Mouse (Mus musculus): Measurements from ENCODE around the gene Mcu. TPM values are rescaled to one million over a fixed set of nuclear protein-coding genes. Genes with fewer than 3 reads are reported as not detected.

Mcu gene
- total RNA-seq (2012; rRNA removed) = 12.3 and 13.6 TPM in 2 replicates

DNA sequence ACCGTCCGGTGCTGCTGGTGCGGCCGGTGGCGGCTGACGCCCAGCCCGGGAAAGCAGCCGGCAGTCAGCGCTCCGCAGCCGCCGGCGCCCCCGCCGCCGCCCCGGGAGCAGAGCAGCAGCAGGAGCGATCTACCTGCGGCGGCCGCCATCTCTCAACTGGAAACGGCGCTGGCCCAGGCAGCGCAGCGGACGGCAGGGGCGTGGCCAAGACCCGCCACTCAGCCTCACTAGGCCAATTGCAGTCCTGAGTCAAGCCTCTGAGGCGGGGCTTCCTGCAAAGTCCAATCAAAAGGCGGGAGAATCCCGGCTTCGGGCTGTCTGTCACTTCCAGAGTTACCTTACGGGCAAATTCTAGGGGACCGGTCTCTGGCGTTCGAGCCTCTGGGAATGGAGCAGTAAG, at the start of gene Mcu:
Gene Mcu (minus strand): TSS at position 171 of the 400 bp plus-strand sequence.
- Histone ChIP-seq H3K9ac (ENCODE audit: insufficient read depth, low read depth, low read length, poor library complexity, severe bottlenecking) (peak within 1 kb of the TSS; percentile 89), H3K4me1 (ENCODE audit: control insufficient read depth in 2 of 2, insufficient read depth in 2 of 2, low read length in 2 of 2, poor library complexity in 1 of 2) (0 out of 4 replicates have a peak, but pooled peaks cover 2 to 4% of the 10 kb centered on the region in 2 experiments), H3K9me3 (ENCODE audit: control insufficient read depth, insufficient read depth, low read depth, low read length) (no peaks in the 10 kb centered on the region), H3K36me3 (ENCODE audit: control insufficient read depth, insufficient read depth, low read length, poor library complexity, severe bottlenecking) (no peaks in the 10 kb centered on the region), H3K27ac (ENCODE audit: insufficient read depth, low read depth, low read length, poor library complexity, severe bottlenecking) (no peak within 1 kb of the TSS), H3K4me3 (ENCODE audit: insufficient read depth in 1 of 2, low read depth in 1 of 2, low read length in 2 of 2, poor library complexity in 1 of 2, severe bottlenecking in 1 of 2) (peak within 1 kb of the TSS; percentile 87 to 94)
- DNase-seq (ENCODE audit: low read depth, low spot score) = peak; percentile 91
- in situ Hi-C loops (cut with MboI; ENCODE audit: low sequenced_read_pairs in 2 of 2, unreplicated experiment in 2 of 2) = no loop called here
- peak; percentile 63; the same call in 1 of the 2 replicates for TF ChIP-seq CHD2 (IDR thresholded peaks at IDR 0.05; ENCODE audit: low read depth, low read length)
- no peak for TF ChIP-seq ZC3H11A (IDR thresholded peaks at IDR 0.05; ENCODE audit: borderline replicate concordance, low read depth, low read length)
- TF ChIP-seq ZNF384 (IDR thresholded peaks at IDR 0.05; ENCODE audit: low read depth, low read length) = no peak

GRCm38 (mm10) chr10:59665503-59666291, 49.2 kb upstream of the Mcu start:
- Histone ChIP-seq H3K4me1 (ENCODE audit: control insufficient read depth in 2 of 2, insufficient read depth in 2 of 2, low read length in 2 of 2, poor library complexity in 1 of 2) (no peaks in the 10 kb centered on the region), H3K27ac (ENCODE audit: insufficient read depth, low read depth, low read length, poor library complexity, severe bottlenecking) (no peak overlapping the region), H3K4me3 (ENCODE audit: insufficient read depth in 1 of 2, low read depth in 1 of 2, low read length in 2 of 2, poor library complexity in 1 of 2, severe bottlenecking in 1 of 2) (no peak overlapping the region), H3K36me3 (ENCODE audit: control insufficient read depth, insufficient read depth, low read length, poor library complexity, severe bottlenecking) (no peaks in the 10 kb centered on the region), H3K9ac (ENCODE audit: insufficient read depth, low read depth, low read length, poor library complexity, severe bottlenecking) (no peak overlapping the region), H3K9me3 (ENCODE audit: control insufficient read depth, insufficient read depth, low read depth, low read length) (no peaks in the 10 kb centered on the region)
- no peak for DNase-seq (ENCODE audit: low read depth, low spot score)
- in situ Hi-C loops (cut with MboI; ENCODE audit: low sequenced_read_pairs in 2 of 2, unreplicated experiment in 2 of 2) = no loop called here
- no peak for TF ChIP-seq CHD2 (IDR thresholded peaks at IDR 0.05; ENCODE audit: low read depth, low read length)
- TF ChIP-seq MAFK (IDR thresholded peaks at IDR 0.05; ENCODE audit: insufficient read depth, low read depth, low read length) = no peak
- TF ChIP-seq ZC3H11A (IDR thresholded peaks at IDR 0.05; ENCODE audit: borderline replicate concordance, low read depth, low read length) = no peak
- TF ChIP-seq ZNF384 (IDR thresholded peaks at IDR 0.05; ENCODE audit: low read depth, low read length) = no peak
- TF ChIP-seq HCFC1 (IDR thresholded peaks at IDR 0.05; ENCODE audit: borderline replicate concordance, insufficient read depth, low read length) = no peak

DNA sequence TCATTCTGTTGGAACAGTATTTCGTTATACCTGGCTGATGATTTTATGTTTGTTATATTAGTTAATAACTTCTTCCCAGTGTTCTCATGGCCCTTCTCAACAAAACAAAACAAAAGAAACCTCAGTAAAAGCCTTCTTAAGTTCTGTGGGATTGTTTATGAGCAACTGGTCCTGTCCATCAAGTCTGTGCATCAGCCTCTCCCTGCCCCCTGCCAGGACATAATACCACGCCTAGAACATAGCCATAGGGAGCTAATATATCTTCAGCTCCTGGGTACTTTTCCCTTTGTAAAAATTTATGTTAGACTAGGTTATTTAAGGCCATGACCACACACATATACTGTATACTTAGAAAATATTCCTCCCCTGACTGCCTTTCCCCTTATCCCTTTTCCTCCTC, 48.3 kb upstream of the Mcu start:
- in situ Hi-C loops (cut with MboI; ENCODE audit: low sequenced_read_pairs in 2 of 2, unreplicated experiment in 2 of 2) = no loop called here
- Histone ChIP-seq H3K27ac (ENCODE audit: insufficient read depth, low read depth, low read length, poor library complexity, severe bottlenecking) (no peak overlapping the region), H3K4me1 (ENCODE audit: control insufficient read depth in 2 of 2, insufficient read depth in 2 of 2, low read length in 2 of 2, poor library complexity in 1 of 2) (no peaks in the 10 kb centered on the region), H3K9me3 (ENCODE audit: control insufficient read depth, insufficient read depth, low read depth, low read length) (no peaks in the 10 kb centered on the region), H3K4me3 (ENCODE audit: insufficient read depth in 1 of 2, low read depth in 1 of 2, low read length in 2 of 2, poor library complexity in 1 of 2, severe bottlenecking in 1 of 2) (no peak overlapping the region), H3K9ac (ENCODE audit: insufficient read depth, low read depth, low read length, poor library complexity, severe bottlenecking) (no peak overlapping the region), H3K36me3 (ENCODE audit: control insufficient read depth, insufficient read depth, low read length, poor library complexity, severe bottlenecking) (no peaks in the 10 kb centered on the region)
- DNase-seq (ENCODE audit: low read depth, low spot score) = no peak
- TF ChIP-seq HCFC1 (IDR thresholded peaks at IDR 0.05; ENCODE audit: borderline replicate concordance, insufficient read depth, low read length) = no peak
- no peak for TF ChIP-seq ZC3H11A (IDR thresholded peaks at IDR 0.05; ENCODE audit: borderline replicate concordance, low read depth, low read length)
- TF ChIP-seq ZNF384 (IDR thresholded peaks at IDR 0.05; ENCODE audit: low read depth, low read length) = no peak
- no peak for TF ChIP-seq MAFK (IDR thresholded peaks at IDR 0.05; ENCODE audit: insufficient read depth, low read depth, low read length)
- no peak for TF ChIP-seq CHD2 (IDR thresholded peaks at IDR 0.05; ENCODE audit: low read depth, low read length)

- no peak overlapping the region for H3K4me3 ChIP-seq (ENCODE audit: insufficient read depth in 1 of 2, low read depth in 1 of 2, low read length in 2 of 2, poor library complexity in 1 of 2, severe bottlenecking in 1 of 2)
- H3K36me3 ChIP-seq (ENCODE audit: control insufficient read depth, insufficient read depth, low read length, poor library complexity, severe bottlenecking) = no peaks in the 10 kb centered on the region
- no peak for DNase-seq (ENCODE audit: low read depth, low spot score)
- no peak overlapping the region for H3K9ac ChIP-seq (ENCODE audit: insufficient read depth, low read depth, low read length, poor library complexity, severe bottlenecking)
- in situ Hi-C loops (cut with MboI; ENCODE audit: low sequenced_read_pairs in 2 of 2, unreplicated experiment in 2 of 2) = no loop called here
- TF ChIP-seq ZC3H11A (IDR thresholded peaks at IDR 0.05; ENCODE audit: borderline replicate concordance, low read depth, low read length) (no peak), ZNF384 (IDR thresholded peaks at IDR 0.05; ENCODE audit: low read depth, low read length) (no peak), MAFK (IDR thresholded peaks at IDR 0.05; ENCODE audit: insufficient read depth, low read depth, low read length) (no peak), CHD2 (IDR thresholded peaks at IDR 0.05; ENCODE audit: low read depth, low read length) (no peak), HCFC1 (IDR thresholded peaks at IDR 0.05; ENCODE audit: borderline replicate concordance, insufficient read depth, low read length) (no peak)
- no peaks in the 10 kb centered on the region for H3K9me3 ChIP-seq (ENCODE audit: control insufficient read depth, insufficient read depth, low read depth, low read length)
- no peak overlapping the region for H3K27ac ChIP-seq (ENCODE audit: insufficient read depth, low read depth, low read length, poor library complexity, severe bottlenecking)
- no peaks in the 10 kb centered on the region for H3K4me1 ChIP-seq (ENCODE audit: control insufficient read depth in 2 of 2, insufficient read depth in 2 of 2, low read length in 2 of 2, poor library complexity in 1 of 2)
Measured at GRCm38 (mm10) chr10:59656799-59657198, 40.3 kb upstream of the Mcu start.

Measured in ES-E14 (cell line).